Mouse (Mus musculus): ENCODE results near the gene Galm. TPM values are rescaled to one million over a fixed set of nuclear protein-coding genes. Genes with fewer than 3 reads are reported as not detected.

Galm gene
- total RNA-seq, 2 experiments from 2014 or later, result 1.8 to 2.6 TPM

GRCm38 (mm10) chr17:80097221-80097620 is 30.1 kb upstream of the Galm start:
- intact Hi-C loops (cut with DNase I), result no loop called here
- no peak for DNase-seq (ENCODE audit: extremely low spot score in 1 of 2, low spot score in 2 of 2)
- no peak overlapping the region for H3K27ac ChIP-seq

GRCm38 (mm10) chr17:80099823-80100222 is 27.4 kb upstream of the Galm start:
- intact Hi-C loops (cut with DNase I), result no loop called here
- Histone ChIP-seq H3K27ac (no peak overlapping the region), H3K4me3 (no peak overlapping the region)
- no peak for TF ChIP-seq CTCF (IDR thresholded peaks at IDR 0.05)
- DNase-seq (ENCODE audit: extremely low spot score in 1 of 2, low spot score in 2 of 2), result no peak

More at GRCm38 (mm10) chr17:80097221-80097620, 30.1 kb upstream of the Galm start:
- H3K4me3 ChIP-seq, result no peak overlapping the region
- TF ChIP-seq CTCF (IDR thresholded peaks at IDR 0.05), result no peak

- intact Hi-C loops (cut with DNase I), result no loop called here
- TF ChIP-seq CTCF (IDR thresholded peaks at IDR 0.05), result no peak
- no peak for DNase-seq (ENCODE audit: extremely low spot score in 1 of 2, low spot score in 2 of 2)
- Histone ChIP-seq H3K4me3 (no peak overlapping the region), H3K27ac (no peak overlapping the region)
These were observed 21.8 kb upstream of the Galm start for GRCm38 (mm10) chr17:80105348-80105978.

GRCm38 (mm10) chr17:80112665-80113305 is 14.5 kb upstream of the Galm start:
- Histone ChIP-seq H3K4me3 (no peak overlapping the region), H3K27ac (no peak overlapping the region)
- TF ChIP-seq CTCF (IDR thresholded peaks at IDR 0.05), result no peak
- DNase-seq (ENCODE audit: extremely low spot score in 1 of 2, low spot score in 2 of 2), result no peak
- intact Hi-C loops (cut with DNase I), result no loop called here

- no peak for DNase-seq (ENCODE audit: extremely low spot score in 1 of 2, low spot score in 2 of 2)
- TF ChIP-seq CTCF (IDR thresholded peaks at IDR 0.05), result no peak
- H3K27ac ChIP-seq, result no peak overlapping the region
- H3K4me3 ChIP-seq, result no peak overlapping the region
- intact Hi-C loops (cut with DNase I), result no loop called here
These were observed 13.8 kb upstream of the Galm start for GRCm38 (mm10) chr17:80113468-80113867.

GRCm38 (mm10) chr17:80120396-80120795 is 6.9 kb upstream of the Galm start:
- TF ChIP-seq CTCF (IDR thresholded peaks at IDR 0.05), result no peak
- DNase-seq (ENCODE audit: extremely low spot score in 1 of 2, low spot score in 2 of 2), result no peak
- no peak overlapping the region for H3K4me3 ChIP-seq
- intact Hi-C loops (cut with DNase I), result no loop called here
- H3K27ac ChIP-seq, result no peak overlapping the region

GRCm38 (mm10) chr17:80121833-80122232 is 5.4 kb upstream of the Galm start:
- Histone ChIP-seq H3K4me3 (no peak overlapping the region), H3K27ac (no peak overlapping the region)
- no peak for TF ChIP-seq CTCF (IDR thresholded peaks at IDR 0.05)
- intact Hi-C loops (cut with DNase I), result no loop called here
- DNase-seq (ENCODE audit: extremely low spot score in 1 of 2, low spot score in 2 of 2), result no peak

GRCm38 (mm10) chr17:80124985-80125750 is 2.1 kb upstream of the Galm start:
- Histone ChIP-seq H3K4me3 (no peak overlapping the region), H3K27ac (no peak overlapping the region)
- TF ChIP-seq CTCF (IDR thresholded peaks at IDR 0.05), result no peak
- intact Hi-C loops (cut with DNase I), result no loop called here
- DNase-seq (ENCODE audit: extremely low spot score in 1 of 2, low spot score in 2 of 2), result no peak

- Histone ChIP-seq H3K4me3 (no peak overlapping the region), H3K27ac (peak overlapping the region; percentile 70)
- TF ChIP-seq CTCF (IDR thresholded peaks at IDR 0.05), result no peak
- peak in 1 of 2 experiments; percentile 18 for DNase-seq (ENCODE audit: extremely low spot score in 1 of 2, low spot score in 2 of 2)
- intact Hi-C loops (cut with DNase I), result loop anchor here (1.0 to 2.0 kb wide), 3 partner anchors 41 to 63 kb away; partner anchors contain the start of gene Hnrnpll
These were observed 1.1 kb upstream of the Galm start for GRCm38 (mm10) chr17:80126166-80126565.

- DNase-seq (ENCODE audit: extremely low spot score in 1 of 2, low spot score in 2 of 2), result no peak
- Histone ChIP-seq H3K4me3 (no peak overlapping the region), H3K27ac (no peak overlapping the region)
- no peak for TF ChIP-seq CTCF (IDR thresholded peaks at IDR 0.05)
- intact Hi-C loops (cut with DNase I), result no loop called here
These were observed 1.3 kb downstream of the Galm start for GRCm38 (mm10) chr17:80128476-80128990.

GRCm38 (mm10) chr17:80129387-80129786 is 2.1 kb downstream of the Galm start:
- Histone ChIP-seq H3K4me3 (no peak overlapping the region), H3K27ac (no peak overlapping the region)
- TF ChIP-seq CTCF (IDR thresholded peaks at IDR 0.05), result no peak
- intact Hi-C loops (cut with DNase I), result no loop called here
- no peak for DNase-seq (ENCODE audit: extremely low spot score in 1 of 2, low spot score in 2 of 2)

All from left cerebral cortex, adult 2 months (tissue).